Comparison of ENCODE assay signal across 7 mouse cellular contexts in the genomic region with DNA sequence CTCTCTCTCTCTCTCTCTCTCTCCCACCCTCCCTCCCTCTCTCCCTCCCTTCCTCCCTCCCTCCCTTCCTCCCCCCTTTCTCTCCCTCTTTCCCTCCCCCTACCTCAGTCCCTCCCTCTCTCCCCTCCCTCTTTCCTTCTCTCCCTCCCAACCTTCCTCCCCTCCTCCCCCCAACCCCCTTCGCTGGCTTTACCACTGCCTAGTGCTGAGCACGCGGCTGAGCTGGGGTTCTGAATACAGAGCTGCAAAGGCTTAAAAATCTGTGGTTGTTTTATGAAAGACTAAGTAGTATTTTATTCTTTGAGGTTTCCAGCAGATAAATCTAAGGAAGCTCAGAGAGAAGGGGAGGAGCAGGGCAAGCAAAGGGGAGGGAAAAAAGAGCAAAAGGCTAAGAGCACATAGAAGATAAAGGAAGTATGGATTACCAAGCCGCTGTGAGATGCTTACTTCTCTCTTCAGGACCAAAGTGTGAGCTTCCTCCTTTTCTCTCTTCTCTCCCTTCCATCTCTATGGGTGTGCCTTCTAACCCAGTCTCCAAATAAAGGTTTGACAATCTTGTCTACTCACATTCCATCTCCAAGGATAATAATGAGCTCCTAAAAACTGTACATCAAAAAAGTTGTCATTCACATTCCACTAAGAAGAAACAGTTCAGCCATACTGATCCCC. TPM values are rescaled to one million over a fixed set of nuclear protein-coding genes. Genes with fewer than 3 reads are reported as not detected.
DNase-seq lines count a peak whose midpoint lies in the region; ATAC-seq lines count a peak whose summit lies in the region.

A gene (minus strand): TSS at position 619 of the 669 bp plus-strand sequence.

- peak within 1 kb of the TSS; percentile 37 for H3K4me2 ChIP-seq in neural tube, embryonic 14.5 days (ENCODE audit: low read depth, low read length)

- H3K36me3 ChIP-seq in forebrain, embryonic 10.5 days (replicated peaks) = no peaks in the 10 kb centered on the region
- no peaks in the 10 kb centered on the region for H3K36me3 ChIP-seq in neural tube, embryonic 14.5 days (ENCODE audit: control insufficient read depth, insufficient read depth, low read length)

- peak; percentile 92 for ATAC-seq in neural tube, embryonic 14.5 days (ENCODE audit: low read depth)
- no peak for ATAC-seq in erythroblast, adult 5-6 weeks (replicated peaks; ENCODE audit: low FRiP score, poor library complexity, severe bottlenecking)

- H3K27ac ChIP-seq in forebrain, embryonic 10.5 days = peak within 1 kb of the TSS; percentile 78
- H3K27ac ChIP-seq in neural tube, embryonic 14.5 days (ENCODE audit: low read depth, low read length) = peak within 1 kb of the TSS; percentile 34; the same call in 1 of the 2 replicates

- H3K4me1 ChIP-seq in forebrain, embryonic 10.5 days = peaks cover 9% of the 10 kb centered on the region
- H3K4me1 ChIP-seq in neural tube, embryonic 14.5 days (ENCODE audit: control insufficient read depth, insufficient read depth, low read length) = no peaks in the 10 kb centered on the region

- DNase-seq in left cerebral cortex, adult 18-20 months (ENCODE audit: low spot score in 2 of 2) = no peak
- DNase-seq in left cerebral cortex, adult 11 months (ENCODE audit: low spot score) = no peak
- DNase-seq in forebrain, embryonic 10.5 days (ENCODE audit: extremely low spot score, low spot score) = peak; percentile 16
- no peak for DNase-seq in layer of hippocampus, postnatal 36 days
- DNase-seq in cerebellum, adult 9-11 months = no peak

- WGBS in forebrain, embryonic 10.5 days = 13% methylated on average over 4 of the region's 4 CpGs
- WGBS in neural tube, embryonic 14.5 days = 15% methylated on average over 4 of the region's 4 CpGs

- peak within 1 kb of the TSS; percentile 50 for H3K9ac ChIP-seq in neural tube, embryonic 14.5 days (replicated peaks; ENCODE audit: low read depth, low read length)

- peaks cover 23% of the 10 kb centered on the region for H3K27me3 ChIP-seq in forebrain, embryonic 10.5 days (ENCODE audit: poor library complexity, severe bottlenecking)
- no peaks in the 10 kb centered on the region for H3K27me3 ChIP-seq in neural tube, embryonic 14.5 days (ENCODE audit: control insufficient read depth, insufficient read depth, low read length)

- peak within 1 kb of the TSS; percentile 49 for H3K4me3 ChIP-seq in forebrain, embryonic 10.5 days
- peak within 1 kb of the TSS; percentile 39 for H3K4me3 ChIP-seq in neural tube, embryonic 14.5 days (ENCODE audit: low read depth, low read length)

- no peaks in the 10 kb centered on the region for H3K9me3 ChIP-seq in forebrain, embryonic 10.5 days
- H3K9me3 ChIP-seq in neural tube, embryonic 14.5 days (ENCODE audit: control insufficient read depth, low read length) = no peaks in the 10 kb centered on the region

RNA-seq across cellular contexts. Expression of the gene that starts here (rescaled TPM):
- 100 to 1,000 TPM in 1 of 2 experiments, 10 to 100 TPM in 1; 98.3 to 108 TPM for total RNA-seq in left cerebral cortex, adult 18-20 months (2021)
- polyA plus RNA-seq in forebrain, embryonic 10.5 days (2016; fragmentation: Nextera tagmentation; extraction: Ambion mirVana) = 2.3 and 3.0 TPM in 2 replicates
- total RNA-seq in layer of hippocampus, postnatal 36 days (2021) = 10 to 100 TPM; 32.5 to 41.4 TPM
- polyA plus RNA-seq in neural tube, embryonic 14.5 days (2014; fragmentation: Nextera tagmentation; extraction: Ambion mirVana) = 24.6 and 64.8 TPM in 2 replicates
- not detected in 2 replicates for total RNA-seq in erythroblast, adult 5-6 weeks (2015; ENCODE audit: low replicate concordance)
- not detected in 2 replicates for total RNA-seq in erythroblast, adult 5-6 weeks (2017; ENCODE audit: low replicate concordance)

Comparison
In these comparisons a context has a peak if more than half of its experiments do, and no peak if none do; other contexts are left out.
1. RNA of the gene that starts here (total RNA-seq): 98.3 to 108 TPM in left cerebral cortex, adult 18-20 months and 32.5 to 41.4 TPM in layer of hippocampus, postnatal 36 days; not detected in erythroblast, adult 5-6 weeks; every median in the first group is over 10 times any median in the second.